21 mouse cellular contexts compared by ENCODE assay signal in genomic region chr7:48934816-48935215, GRCm38 (mm10). TPM values are rescaled to one million over a fixed set of nuclear protein-coding genes. Genes with fewer than 3 reads are reported as not detected.
DNase-seq lines count a peak whose midpoint lies in the region; ATAC-seq and TF ChIP-seq lines count a peak whose summit lies in the region.
"Had no signal": no experiment of that assay in that cellular context is flagged by ENCODE, and none has a peak within 500 bp of the region (broad histone marks: within the 10 kb centered on the region; RNA-seq: fewer than 3 reads in every experiment).

No protein-coding gene starts in this region.

- H3K9ac ChIP-seq in kidney, embryonic 16.5 days (replicated peaks; ENCODE audit: low read length) = no peak overlapping the region
- H3K9ac ChIP-seq in liver, adult 2 months (ENCODE audit: low read depth, low read length) = no peak overlapping the region
- H3K9ac ChIP-seq: embryonic facial prominence, embryonic 13.5 days; forebrain, embryonic 12.5 days; heart, embryonic 15.5 days; hindbrain, embryonic 14.5 days had no signal

- H3K4me3 ChIP-seq in kidney, embryonic 16.5 days (ENCODE audit: low read length) = no peak overlapping the region
- H3K4me3 ChIP-seq in liver, adult 2 months (ENCODE audit: insufficient read depth, low read depth, low read length) = no peak overlapping the region
- H3K4me3 ChIP-seq: embryonic facial prominence, embryonic 13.5 days; forebrain, embryonic 12.5 days; heart, embryonic 15.5 days; hindbrain, embryonic 10.5 days had no signal

- H3K27me3 ChIP-seq in kidney, embryonic 16.5 days (ENCODE audit: insufficient read depth, low read length) = no peaks in the 10 kb centered on the region
- no peaks in the 10 kb centered on the region for H3K27me3 ChIP-seq in liver, adult 2 months (ENCODE audit: control insufficient read depth, insufficient read depth, low read length)
- H3K27me3 ChIP-seq: heart, embryonic 15.5 days had no signal

- H3K4me1 ChIP-seq in kidney, embryonic 16.5 days (ENCODE audit: insufficient read depth, low read length) = no peaks in the 10 kb centered on the region
- H3K4me1 ChIP-seq in liver, adult 2 months (ENCODE audit: control insufficient read depth, insufficient read depth, low read length) = peaks cover 10% of the 10 kb centered on the region
- H3K4me1 ChIP-seq: embryonic facial prominence, embryonic 13.5 days; heart, embryonic 15.5 days had no signal

- DNase-seq in adrenal gland, postnatal 14 days = peak; percentile 46
- DNase-seq in adrenal gland, adult 8-10 months = no peak
- DNase-seq in kidney, adult 9 months = peak; percentile 46
- peak; percentile 94 for DNase-seq in liver, adult 2 months (ENCODE audit: extremely low read depth, low read depth, low spot score)
- no peak for DNase-seq in liver
- DNase-seq in adipocyte (ENCODE audit: low spot score) = peak; percentile 3
- DNase-seq in thymus, postnatal 36 days = no peak
- DNase-seq: cerebellum, adult 11-12 months; cerebellum, adult 9-10 months; cerebellum, postnatal 36 days; gastrocnemius, postnatal 10 days; heart, adult 18-20 months; heart, postnatal 14 days had no signal

- H3K79me2 ChIP-seq in liver, adult 2 months (ENCODE audit: control insufficient read depth, insufficient read depth, low read length) = no peaks in the 10 kb centered on the region

- no peak for TF ChIP-seq CTCF in liver, adult 2 months (IDR thresholded peaks at IDR 0.05; ENCODE audit: low read depth, low read length)

- H3K9me3 ChIP-seq in kidney, embryonic 16.5 days (ENCODE audit: low read length) = no peaks in the 10 kb centered on the region
- H3K9me3 ChIP-seq: embryonic facial prominence, embryonic 13.5 days; forebrain, embryonic 12.5 days; heart, embryonic 15.5 days; hindbrain, embryonic 10.5 days had no signal

- 74% methylated on average over 2 of the region's 2 CpGs for WGBS in kidney, embryonic 16.5 days
- WGBS in liver, adult 2 months = 43% methylated on average over 2 of the region's 2 CpGs

- ATAC-seq in kidney, embryonic 16.5 days (ENCODE audit: low FRiP score, low TSS enrichment) = no peak
- ATAC-seq: forebrain, embryonic 16.5 days had no signal

- H3K27ac ChIP-seq in kidney, embryonic 16.5 days (ENCODE audit: low read length) = no peak overlapping the region
- no peak overlapping the region; the same call in 1 of the 2 replicates for H3K27ac ChIP-seq in liver, adult 2 months (replicated peaks; ENCODE audit: insufficient read depth, low read depth, low read length)
- H3K27ac ChIP-seq: embryonic facial prominence, embryonic 13.5 days; forebrain, embryonic 12.5 days; heart, embryonic 15.5 days; hindbrain, embryonic 10.5 days; hindbrain, embryonic 14.5 days had no signal

- TF ChIP-seq POLR2A in liver, adult 2 months (IDR thresholded peaks at IDR 0.05; ENCODE audit: extremely low read depth, insufficient read depth, low read length) = no peak

- no peak overlapping the region for H3K4me2 ChIP-seq in kidney, embryonic 16.5 days (replicated peaks; ENCODE audit: low read depth, low read length)
- H3K4me2 ChIP-seq: embryonic facial prominence, embryonic 13.5 days; forebrain, embryonic 12.5 days; heart, embryonic 11.5 days; heart, embryonic 15.5 days; hindbrain, embryonic 14.5 days had no signal

- no peaks in the 10 kb centered on the region for H3K36me3 ChIP-seq in kidney, embryonic 16.5 days (ENCODE audit: insufficient read depth, low read length)
- no peaks in the 10 kb centered on the region for H3K36me3 ChIP-seq in liver, adult 2 months (ENCODE audit: control insufficient read depth, insufficient read depth, low read length)
- H3K36me3 ChIP-seq: embryonic facial prominence, embryonic 13.5 days; forebrain, embryonic 12.5 days; heart, embryonic 15.5 days; hindbrain, embryonic 10.5 days had no signal

RNA-seq across cellular contexts. Expression of gene Nav2, which starts 26.3 kb away (rescaled TPM):
- 13.0 and 14.2 TPM in 2 replicates for total RNA-seq in adrenal gland, postnatal 14 days (2021)
- total RNA-seq in adrenal gland, adult 8-10 months (2022) = 10 to 100 TPM in 2 of 4 experiments, 1 to 10 TPM in 2; 5.1 to 13.7 (median 9.1) TPM
- 22.6 and 32.8 TPM in 2 replicates for polyA plus RNA-seq in kidney, embryonic 16.5 days (2015; fragmentation: Nextera tagmentation; extraction: Ambion mirVana)
- 11.1 and 25.3 TPM in 2 replicates for total RNA-seq in liver, adult 2 months (2014; rRNA removed)
- polyA plus RNA-seq in liver, adult 2 months (2012; rRNA removed) = 17.6 and 18.4 TPM in 2 replicates

RNA-seq across cellular contexts. Expression of gene E2f8, which starts 53.4 kb away (rescaled TPM):
- 5.9 and 10.4 TPM in 2 replicates for total RNA-seq in adrenal gland, postnatal 14 days (2021)
- 1 to 10 TPM in 3 of 4 experiments, under 1 TPM in 1; 0.17 to 1.5 (median 1.3) TPM for total RNA-seq in adrenal gland, adult 8-10 months (2022)
- polyA plus RNA-seq in kidney, embryonic 16.5 days (2015; fragmentation: Nextera tagmentation; extraction: Ambion mirVana) = 16.5 and 22.4 TPM in 2 replicates
- total RNA-seq in liver, adult 2 months (2014; rRNA removed) = 0.83 and 1.1 TPM in 2 replicates
- polyA plus RNA-seq in liver, adult 2 months (2012; rRNA removed) = 1.3 and 2.6 TPM in 2 replicates

Comparison
In these comparisons a context has a peak if more than half of its experiments do, and no peak if none do; other contexts are left out.
1. DNase-seq: peak in adrenal gland, postnatal 14 days (single experiment), kidney, adult 9 months (single experiment), liver, adult 2 months (single experiment) and adipocyte (single experiment); none in adrenal gland, adult 8-10 months (single experiment), liver (single experiment) and thymus, postnatal 36 days (0 of 2).